Mouse (Mus musculus): ENCODE measurements at regions not wholly inside any gene's neighbourhood (a gene's known extent, or its start where the extent isn't known, plus 50 kb on each side); places are given as distances from the start of the nearest gene placed in this dataset.

DNA sequence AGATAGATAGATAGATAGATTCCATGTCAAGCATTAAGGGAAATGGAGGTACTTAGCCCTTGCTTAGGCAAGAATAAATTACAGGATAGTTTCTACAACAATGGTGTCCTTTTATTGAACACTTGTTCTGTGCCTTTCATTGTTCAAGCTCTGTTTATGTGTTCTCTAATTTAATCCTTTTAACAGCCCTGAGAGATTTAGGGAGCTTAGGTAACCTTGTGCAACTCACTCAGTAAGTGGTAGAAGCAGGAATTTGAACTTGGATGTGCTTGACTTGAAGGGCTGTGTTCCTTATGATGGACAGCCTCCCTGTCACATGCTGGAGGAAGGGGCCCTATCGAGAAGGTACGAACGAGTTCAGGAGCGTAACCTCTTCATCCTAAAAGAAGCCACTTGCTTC is 147.9 kb downstream of the Barx2 start:
- TF ChIP-seq CTCF (IDR thresholded peaks at IDR 0.05; ENCODE audit: low read depth, low read length) = no peak
- TF ChIP-seq GATA1 (IDR thresholded peaks at IDR 0.05; ENCODE audit: borderline replicate concordance, low read length) = no peak

All from G1E (cell line).